Mouse (Mus musculus): ENCODE results near the gene Orai1. TPM values are rescaled to one million over a fixed set of nuclear protein-coding genes. Genes with fewer than 3 reads are reported as not detected.
"Not testable (repeated sequence)": the region's sequence is repeated elsewhere in the genome, so short reads cannot be mapped to it uniquely, and the experiment has no call there.

The Orai1 gene
- polyA plus RNA-seq, 1 experiment from 2014 or later, result 14.2 TPM

DNA sequence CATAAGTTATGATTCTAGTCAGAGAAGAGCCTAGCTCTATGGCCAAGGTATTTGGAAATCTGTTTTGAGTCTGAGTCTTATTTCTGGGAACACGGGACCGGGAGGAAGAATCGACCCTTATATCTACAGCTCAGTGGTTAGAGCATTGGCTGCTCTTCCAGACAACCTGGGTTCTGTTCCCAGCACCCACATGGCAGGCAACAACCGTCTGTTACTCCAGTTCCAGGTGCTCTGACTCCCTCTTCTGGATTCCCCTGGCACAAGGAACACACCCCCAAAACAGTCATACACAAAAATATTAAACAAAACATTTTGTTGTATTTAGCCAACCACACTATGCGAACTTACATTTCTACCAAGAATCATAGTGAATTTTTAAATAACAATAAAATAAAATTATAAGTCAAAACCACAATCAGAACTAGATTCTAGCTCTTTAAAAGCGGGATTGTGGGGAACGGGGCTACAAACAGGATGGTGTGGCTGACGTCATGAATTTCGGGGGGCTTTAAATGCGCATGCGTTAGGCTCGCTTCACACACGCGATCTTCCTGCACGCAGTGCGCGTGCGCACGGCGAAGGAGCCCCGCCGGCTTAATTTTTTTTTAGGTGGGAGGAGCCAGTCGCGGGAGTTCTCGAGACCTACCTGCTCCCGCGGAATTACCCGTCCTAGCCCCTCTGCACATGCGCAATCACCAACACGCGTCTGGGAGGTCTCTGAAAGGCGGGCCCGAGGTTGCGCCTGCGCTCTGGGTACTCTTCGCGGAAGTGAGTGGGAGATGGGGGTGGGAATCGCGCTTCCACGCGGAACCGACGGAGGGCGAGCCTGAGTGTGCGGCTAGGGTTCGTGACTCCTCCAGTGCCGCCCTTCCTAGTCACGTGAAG, 42.7 kb downstream of the Orai1 start:
- Histone ChIP-seq H3K27me3 (replicated peaks; ENCODE audit: control insufficient read depth, insufficient read depth, low read length) (no peaks in the 10 kb centered on the region), H3K9me3 (ENCODE audit: control insufficient read depth, low read length) (no peaks in the 10 kb centered on the region), H3K4me3 (ENCODE audit: low read length) (peak overlapping the region; percentile 43), H3K36me3 (ENCODE audit: control insufficient read depth, insufficient read depth, low read length) (no peaks in the 10 kb centered on the region), H3K27ac (ENCODE audit: low read depth, low read length) (peak overlapping the region; percentile 59), H3K4me1 (ENCODE audit: control insufficient read depth, insufficient read depth, low read depth, low read length) (peaks cover 4% of the 10 kb centered on the region; the same call in 1 of the 2 replicates), H3K4me2 (ENCODE audit: low read length) (peak overlapping the region; percentile 57), H3K9ac (ENCODE audit: low read depth, low read length) (peak overlapping the region; percentile 45)
- WGBS, result 8% methylated on average over 48 of the region's 48 CpGs
- peak; percentile 97 for ATAC-seq

DNA sequence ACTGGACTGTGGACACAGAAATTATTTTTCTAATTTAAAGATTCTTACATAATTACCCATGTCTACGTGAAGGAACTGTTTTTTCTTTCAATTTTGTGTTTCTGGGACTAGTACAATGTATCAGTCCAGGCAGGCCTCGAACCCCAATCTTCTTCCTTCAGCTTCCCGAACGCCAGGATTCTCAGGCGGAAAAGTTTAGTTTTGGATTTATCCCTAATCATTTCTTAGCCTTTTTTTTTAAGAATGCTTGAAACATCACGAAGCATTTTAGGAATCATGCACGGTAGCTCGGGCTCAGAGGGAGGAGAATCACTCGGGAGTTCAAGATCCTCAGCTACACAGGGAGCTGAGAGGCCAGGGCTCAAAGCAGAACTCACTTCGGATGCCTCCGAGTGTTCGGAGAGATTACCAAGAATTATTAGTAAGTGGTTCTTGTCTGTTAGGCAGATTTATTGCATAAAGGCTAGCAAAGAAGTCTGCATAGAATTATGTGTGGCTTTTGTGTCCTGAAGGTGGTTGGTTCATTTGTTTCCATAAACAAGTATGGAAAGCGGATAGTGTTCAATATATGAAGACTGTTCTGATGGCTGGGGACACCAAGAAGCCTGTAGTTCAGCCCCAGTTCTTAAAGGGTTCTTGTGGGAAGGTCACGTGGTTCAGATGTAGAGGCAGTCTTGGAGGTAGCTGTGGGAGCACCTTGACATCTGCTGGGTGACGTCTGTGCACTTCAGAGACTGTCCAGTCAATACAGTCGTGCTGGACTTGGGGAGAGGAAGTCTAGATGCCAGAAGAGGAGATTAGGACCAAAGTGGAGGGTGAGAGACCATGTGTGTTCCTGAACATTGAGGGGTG, 43.6 kb downstream of the Orai1 start:
- H3K4me2 ChIP-seq (ENCODE audit: low read length), result peak overlapping the region; percentile 57
- peak overlapping the region; percentile 43 for H3K4me3 ChIP-seq (ENCODE audit: low read length)
- H3K9me3 ChIP-seq (ENCODE audit: control insufficient read depth, low read length), result no peaks in the 10 kb centered on the region
- H3K9ac ChIP-seq (ENCODE audit: low read depth, low read length), result peak overlapping the region; percentile 45
- peaks cover 4% of the 10 kb centered on the region; the same call in 1 of the 2 replicates for H3K4me1 ChIP-seq (ENCODE audit: control insufficient read depth, insufficient read depth, low read depth, low read length)
- H3K27me3 ChIP-seq (replicated peaks; ENCODE audit: control insufficient read depth, insufficient read depth, low read length), result no peaks in the 10 kb centered on the region
- ATAC-seq, result no peak
- H3K36me3 ChIP-seq (ENCODE audit: control insufficient read depth, insufficient read depth, low read length), result no peaks in the 10 kb centered on the region
- peak overlapping the region; percentile 59 for H3K27ac ChIP-seq (ENCODE audit: low read depth, low read length)
- 45% methylated on average over 16 of the region's 16 CpGs for WGBS

DNA sequence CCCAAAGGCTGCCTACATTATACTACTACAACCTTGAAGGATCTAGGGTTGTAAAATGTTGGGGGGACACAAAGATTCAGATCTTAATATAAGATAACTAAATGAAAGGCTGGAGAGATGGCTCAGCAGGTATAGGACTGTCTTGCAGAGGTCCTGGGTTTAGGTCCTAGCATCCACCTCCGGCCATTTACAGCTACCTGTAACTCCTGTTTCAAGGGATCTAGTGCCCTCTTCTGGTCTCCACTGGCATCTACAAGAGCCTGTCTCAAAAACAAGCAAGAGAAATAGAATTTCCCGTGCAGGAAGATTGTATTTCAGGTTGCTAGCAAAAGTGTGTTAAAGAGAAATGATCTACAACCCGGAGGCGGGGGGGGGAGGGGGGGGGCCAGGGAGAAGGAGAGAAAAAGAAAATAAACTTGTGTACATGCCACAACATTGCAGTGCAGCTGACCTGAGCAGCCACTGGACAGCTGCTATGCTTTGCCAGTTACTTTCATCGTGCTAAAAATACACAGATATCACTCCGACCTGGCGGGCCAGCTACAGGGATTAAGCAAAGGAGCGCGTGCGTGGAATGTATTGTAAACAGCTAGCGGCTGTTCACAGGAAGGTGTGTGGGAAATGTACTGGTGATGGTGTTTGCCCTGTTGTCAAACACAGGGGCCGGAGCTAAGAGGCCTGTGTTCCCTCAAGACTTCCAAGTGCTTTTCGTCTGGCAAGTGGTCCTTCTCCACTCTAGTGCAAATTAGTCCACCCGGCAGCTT, 45.1 kb downstream of the Orai1 start:
- Histone ChIP-seq H3K4me1 (ENCODE audit: control insufficient read depth, insufficient read depth, low read depth, low read length) (peaks cover 4% of the 10 kb centered on the region; the same call in 1 of the 2 replicates), H3K9ac (ENCODE audit: low read depth, low read length) (no peak overlapping the region), H3K9me3 (ENCODE audit: control insufficient read depth, low read length) (no peaks in the 10 kb centered on the region), H3K27ac (ENCODE audit: low read depth, low read length) (no peak overlapping the region), H3K36me3 (ENCODE audit: control insufficient read depth, insufficient read depth, low read length) (no peaks in the 10 kb centered on the region), H3K4me2 (ENCODE audit: low read length) (no peak overlapping the region), H3K4me3 (ENCODE audit: low read length) (no peak overlapping the region), H3K27me3 (replicated peaks; ENCODE audit: control insufficient read depth, insufficient read depth, low read length) (no peaks in the 10 kb centered on the region)
- 46% methylated on average over 14 of the region's 14 CpGs for WGBS
- ATAC-seq, result no peak

DNA sequence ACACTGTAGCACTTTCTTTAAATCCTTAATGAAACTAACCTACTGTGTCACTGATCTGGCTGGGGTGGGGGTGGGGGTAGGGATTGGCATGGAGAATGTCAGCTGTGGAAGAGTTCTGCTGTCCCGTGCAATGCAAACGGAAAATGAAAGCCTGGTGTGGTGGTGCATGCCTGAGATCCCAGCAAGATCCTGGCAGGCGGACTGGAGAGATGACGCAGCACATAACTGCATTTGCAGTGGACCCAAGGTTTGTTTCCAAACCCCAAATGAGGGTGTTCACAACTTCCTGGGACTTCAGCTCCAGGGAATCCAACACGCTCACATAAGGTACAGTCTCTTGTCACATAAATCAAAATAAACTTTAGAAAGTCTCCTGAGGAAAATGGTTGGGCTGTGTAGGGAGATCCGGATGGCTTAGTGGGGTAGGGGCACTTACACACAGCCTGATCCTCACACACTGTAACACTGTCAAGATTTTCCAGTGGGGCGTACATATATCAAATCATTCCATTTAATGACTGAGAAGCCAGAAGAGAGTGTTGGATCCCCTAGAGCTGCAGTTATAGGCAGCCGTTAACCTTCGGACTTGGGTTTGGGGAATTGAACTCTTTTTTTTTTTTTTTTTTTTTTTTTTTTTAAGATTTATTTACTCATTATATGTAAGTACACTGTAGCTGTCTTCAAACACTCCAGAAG, 46.0 kb downstream of the Orai1 start:
- no peaks in the 10 kb centered on the region for H3K9me3 ChIP-seq (ENCODE audit: control insufficient read depth, low read length)
- ATAC-seq, result no peak
- H3K4me3 ChIP-seq (ENCODE audit: low read length), result no peak overlapping the region
- H3K4me1 ChIP-seq (ENCODE audit: control insufficient read depth, insufficient read depth, low read depth, low read length), result peaks cover 4% of the 10 kb centered on the region; the same call in 1 of the 2 replicates
- no peaks in the 10 kb centered on the region for H3K36me3 ChIP-seq (ENCODE audit: control insufficient read depth, insufficient read depth, low read length)
- H3K4me2 ChIP-seq (ENCODE audit: low read length), result no peak overlapping the region
- H3K9ac ChIP-seq (ENCODE audit: low read depth, low read length), result no peak overlapping the region
- WGBS, result 81% methylated on average over 9 of the region's 9 CpGs
- no peaks in the 10 kb centered on the region for H3K27me3 ChIP-seq (replicated peaks; ENCODE audit: control insufficient read depth, insufficient read depth, low read length)
- no peak overlapping the region for H3K27ac ChIP-seq (ENCODE audit: low read depth, low read length)

DNA sequence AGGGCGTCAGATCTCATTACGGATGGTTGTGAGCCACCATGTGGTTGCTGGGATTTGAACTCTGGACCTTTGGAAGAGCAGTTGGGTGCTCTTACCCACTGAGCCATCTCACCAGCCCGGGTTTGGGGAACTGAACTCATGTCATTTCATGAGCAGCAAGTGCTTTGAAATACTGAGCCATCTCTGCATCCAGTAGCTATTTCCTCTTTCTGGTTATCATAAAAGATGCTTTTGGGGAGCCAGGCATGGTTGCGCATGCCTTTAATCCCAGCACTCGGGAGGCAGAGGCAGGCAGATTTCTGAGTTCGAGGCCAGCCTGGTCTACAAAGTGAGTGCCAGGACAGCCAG, 46.5 kb downstream of the Orai1 start:
- ATAC-seq, result not testable (repeated sequence)
- 83% methylated on average over 6 of the region's 6 CpGs for WGBS

DNA sequence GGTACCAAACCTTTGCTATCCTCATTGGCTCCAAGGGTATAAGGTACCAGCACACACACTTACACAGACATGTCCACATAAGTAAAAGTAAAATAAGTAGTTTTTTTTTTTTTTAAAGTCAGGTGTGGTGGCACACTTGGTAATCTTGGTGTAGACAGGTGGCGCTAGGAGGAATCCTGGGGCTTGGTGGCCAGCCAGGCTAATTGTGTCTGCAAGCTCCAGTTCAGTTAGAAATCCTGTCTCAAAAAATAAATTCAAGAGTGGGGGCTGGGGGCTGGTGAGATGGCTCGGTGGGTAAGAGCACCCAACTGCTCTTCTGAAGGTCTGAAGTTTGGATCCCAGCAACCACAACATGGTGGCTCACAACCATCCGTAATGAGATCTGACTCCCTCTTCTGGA, 48.3 kb downstream of the Orai1 start:
- H3K9ac ChIP-seq (ENCODE audit: low read depth, low read length), result no peak overlapping the region
- no peaks in the 10 kb centered on the region for H3K27me3 ChIP-seq (replicated peaks; ENCODE audit: control insufficient read depth, insufficient read depth, low read length)
- no peaks in the 10 kb centered on the region for H3K9me3 ChIP-seq (ENCODE audit: control insufficient read depth, low read length)
- peaks cover 4% of the 10 kb centered on the region; the same call in 1 of the 2 replicates for H3K4me1 ChIP-seq (ENCODE audit: control insufficient read depth, insufficient read depth, low read depth, low read length)
- H3K27ac ChIP-seq (ENCODE audit: low read depth, low read length), result no peak overlapping the region
- H3K4me3 ChIP-seq (ENCODE audit: low read length), result no peak overlapping the region
- WGBS, result 90% methylated on average over 3 of the region's 3 CpGs
- no peak for ATAC-seq
- no peak overlapping the region for H3K4me2 ChIP-seq (ENCODE audit: low read length)
- no peaks in the 10 kb centered on the region for H3K36me3 ChIP-seq (ENCODE audit: control insufficient read depth, insufficient read depth, low read length)

More for the DNA sequence above, 46.5 kb downstream of the Orai1 start:
- H3K27me3 ChIP-seq (replicated peaks; ENCODE audit: control insufficient read depth, insufficient read depth, low read length); H3K36me3 ChIP-seq (ENCODE audit: control insufficient read depth, insufficient read depth, low read length); H3K27ac ChIP-seq (ENCODE audit: low read depth, low read length); H3K4me1 ChIP-seq (ENCODE audit: control insufficient read depth, insufficient read depth, low read depth, low read length); H3K9me3 ChIP-seq (ENCODE audit: control insufficient read depth, low read length); H3K4me2 ChIP-seq (ENCODE audit: low read length); H3K4me3 ChIP-seq (ENCODE audit: low read length); H3K9ac ChIP-seq (ENCODE audit: low read depth, low read length): not testable (repeated sequence)

DNA sequence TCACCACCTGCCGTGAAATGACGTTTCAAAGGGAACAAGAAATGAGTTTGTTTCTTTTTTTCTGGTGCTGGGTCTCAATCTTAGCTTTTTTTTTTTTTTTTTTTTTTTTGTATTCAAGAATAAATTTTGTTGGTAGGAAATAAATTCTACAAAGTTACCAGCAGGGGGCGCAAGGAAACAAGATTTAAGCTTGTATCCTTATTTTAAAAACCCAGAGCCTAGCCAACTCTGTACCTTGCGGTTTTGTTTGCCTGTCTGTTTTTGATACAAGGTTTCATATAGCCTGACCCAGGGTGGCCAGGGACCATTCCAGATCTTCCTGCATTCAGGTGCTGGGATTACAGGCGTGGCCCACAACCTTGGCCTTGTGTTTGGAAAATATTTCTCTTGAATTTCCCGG, 49.3 kb downstream of the Orai1 start:
- Histone ChIP-seq H3K9me3 (ENCODE audit: control insufficient read depth, low read length) (no peaks in the 10 kb centered on the region), H3K4me2 (ENCODE audit: low read length) (no peak overlapping the region), H3K27me3 (replicated peaks; ENCODE audit: control insufficient read depth, insufficient read depth, low read length) (no peaks in the 10 kb centered on the region), H3K27ac (ENCODE audit: low read depth, low read length) (no peak overlapping the region), H3K4me1 (ENCODE audit: control insufficient read depth, insufficient read depth, low read depth, low read length) (no peaks in the 10 kb centered on the region), H3K36me3 (ENCODE audit: control insufficient read depth, insufficient read depth, low read length) (no peaks in the 10 kb centered on the region), H3K4me3 (ENCODE audit: low read length) (no peak overlapping the region), H3K9ac (ENCODE audit: low read depth, low read length) (no peak overlapping the region)
- 30% methylated on average over 6 of the region's 6 CpGs for WGBS
- no peak for ATAC-seq

DNA sequence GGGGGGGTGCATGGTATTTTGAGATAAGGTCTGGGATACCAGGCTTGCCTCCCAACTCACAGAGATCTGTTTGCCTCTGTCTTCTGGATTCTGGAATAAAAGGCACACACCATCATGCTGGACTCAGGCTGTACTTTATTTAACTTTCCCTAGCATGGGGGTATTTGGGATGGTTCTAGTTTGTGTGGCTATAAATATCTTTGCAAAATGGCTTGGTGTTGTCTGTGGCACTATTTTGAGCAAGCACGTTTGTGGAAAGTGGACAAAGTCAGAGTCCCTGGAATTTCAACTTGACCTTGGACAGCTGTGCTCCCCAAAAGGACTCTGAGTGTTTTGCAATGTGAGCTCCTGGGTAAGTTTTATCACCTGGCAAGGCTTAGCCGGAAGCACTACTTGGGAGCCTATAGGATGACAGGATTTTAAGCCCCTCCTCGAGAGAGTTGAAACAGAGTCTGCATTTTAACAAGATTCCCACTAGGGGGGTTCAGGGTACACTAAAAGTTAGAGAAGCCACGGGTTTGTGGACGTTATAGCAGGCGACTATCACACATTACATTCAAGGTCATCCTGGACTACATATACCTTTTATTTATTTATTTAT, 52.6 kb downstream of the Orai1 start:
- H3K9ac ChIP-seq (ENCODE audit: low read depth, low read length), result no peak overlapping the region
- H3K9me3 ChIP-seq (ENCODE audit: control insufficient read depth, low read length), result no peaks in the 10 kb centered on the region; the same call in 1 of the 2 replicates
- no peaks in the 10 kb centered on the region for H3K4me1 ChIP-seq (ENCODE audit: control insufficient read depth, insufficient read depth, low read depth, low read length)
- 23% methylated on average over 6 of the region's 6 CpGs for WGBS
- H3K27ac ChIP-seq (ENCODE audit: low read depth, low read length), result no peak overlapping the region
- no peak overlapping the region for H3K4me3 ChIP-seq (ENCODE audit: low read length)
- no peak overlapping the region for H3K4me2 ChIP-seq (ENCODE audit: low read length)
- H3K27me3 ChIP-seq (replicated peaks; ENCODE audit: control insufficient read depth, insufficient read depth, low read length), result no peaks in the 10 kb centered on the region
- ATAC-seq, result no peak
- H3K36me3 ChIP-seq (ENCODE audit: control insufficient read depth, insufficient read depth, low read length), result no peaks in the 10 kb centered on the region

All from hindbrain, embryonic 16.5 days (tissue).